Mouse (Mus musculus): ENCODE results near the gene Ston1. TPM values are rescaled to one million over a fixed set of nuclear protein-coding genes. Genes with fewer than 3 reads are reported as not detected.

Ston1 gene
- total RNA-seq, 1 experiment from 2014 or later: not detected

DNA sequence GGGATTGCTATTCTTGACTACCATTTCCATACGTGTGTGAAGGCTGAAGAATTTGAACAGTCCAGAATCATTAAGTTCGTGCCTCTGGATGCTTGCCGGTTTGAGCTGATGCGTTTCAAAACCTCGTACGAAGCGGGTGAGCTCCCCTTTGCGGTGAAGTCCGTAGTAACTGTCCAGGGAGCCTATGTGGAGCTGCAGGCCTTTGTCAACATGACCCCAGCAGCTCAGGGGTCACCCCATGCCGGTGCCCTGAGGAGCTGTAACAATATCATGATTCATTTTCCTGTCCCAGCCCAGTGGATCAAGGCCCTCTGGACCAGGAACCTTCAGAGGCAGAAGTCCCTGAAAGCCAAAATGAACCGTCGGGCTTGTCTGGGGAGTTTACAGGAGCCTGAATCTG, 39.1 kb downstream of the Ston1 start:
- no peak for ATAC-seq (replicated peaks in 1 of 2; ENCODE audit: insufficient read depth in 1 of 2, low FRiP score in 2 of 2, low TSS enrichment in 1 of 2, low read depth in 1 of 2, poor library complexity in 2 of 2, severe bottlenecking in 2 of 2)

- ATAC-seq (replicated peaks in 1 of 2; ENCODE audit: insufficient read depth in 1 of 2, low FRiP score in 2 of 2, low TSS enrichment in 1 of 2, low read depth in 1 of 2, poor library complexity in 2 of 2, severe bottlenecking in 2 of 2): peak; percentile 46 to 68; a peak in 2 of 4 replicates
Observed at GRCm38 (mm10) chr17:88641012-88641411, 43.5 kb downstream of the Ston1 start.

DNA sequence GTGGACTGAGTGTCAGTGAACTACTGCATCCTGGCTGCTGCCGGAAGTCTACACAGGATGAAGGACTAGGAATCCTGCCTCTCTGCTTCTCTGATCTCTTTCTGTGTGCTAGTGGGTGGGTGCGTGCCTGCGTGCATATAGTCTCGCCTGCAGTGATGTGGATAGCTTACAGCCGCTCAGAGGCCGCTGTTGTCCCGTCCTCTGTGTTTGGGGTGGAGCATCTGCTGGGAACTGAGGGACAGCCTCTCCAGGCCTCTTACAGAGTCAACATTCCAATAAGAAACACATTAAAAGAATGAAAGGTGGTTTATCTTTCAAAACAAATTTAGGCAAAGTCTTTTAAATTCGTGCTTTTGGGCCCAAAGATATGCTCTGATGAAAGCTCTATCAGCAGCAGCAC, 44.4 kb downstream of the Ston1 start:
- no peak for ATAC-seq (replicated peaks in 1 of 2; ENCODE audit: insufficient read depth in 1 of 2, low FRiP score in 2 of 2, low TSS enrichment in 1 of 2, low read depth in 1 of 2, poor library complexity in 2 of 2, severe bottlenecking in 2 of 2)

DNA sequence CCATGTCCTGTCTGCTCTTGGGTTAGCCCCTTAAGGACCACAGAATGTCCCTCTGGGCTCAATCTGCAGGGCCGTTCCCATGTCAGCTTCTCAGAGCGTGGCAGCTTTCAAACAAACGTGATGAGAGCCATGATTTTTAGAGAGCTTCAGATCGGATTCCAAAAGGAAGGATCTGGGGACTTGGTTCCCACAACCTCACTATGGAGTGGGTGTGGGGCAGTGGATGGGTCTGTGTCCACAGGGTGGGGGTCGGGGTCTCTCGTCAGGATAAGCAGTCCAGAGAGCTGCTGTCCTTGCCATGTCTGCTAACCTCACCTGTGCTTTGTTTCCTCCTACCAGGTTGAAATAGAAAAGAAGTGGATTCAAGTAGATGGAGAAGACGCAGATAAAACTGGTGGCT, 47.4 kb downstream of the Ston1 start:
- ATAC-seq (replicated peaks in 1 of 2; ENCODE audit: insufficient read depth in 1 of 2, low FRiP score in 2 of 2, low TSS enrichment in 1 of 2, low read depth in 1 of 2, poor library complexity in 2 of 2, severe bottlenecking in 2 of 2): no peak

GRCm38 (mm10) chr17:88645299-88645698, 47.8 kb downstream of the Ston1 start:
- no peak for ATAC-seq (replicated peaks in 1 of 2; ENCODE audit: insufficient read depth in 1 of 2, low FRiP score in 2 of 2, low TSS enrichment in 1 of 2, low read depth in 1 of 2, poor library complexity in 2 of 2, severe bottlenecking in 2 of 2)

DNA sequence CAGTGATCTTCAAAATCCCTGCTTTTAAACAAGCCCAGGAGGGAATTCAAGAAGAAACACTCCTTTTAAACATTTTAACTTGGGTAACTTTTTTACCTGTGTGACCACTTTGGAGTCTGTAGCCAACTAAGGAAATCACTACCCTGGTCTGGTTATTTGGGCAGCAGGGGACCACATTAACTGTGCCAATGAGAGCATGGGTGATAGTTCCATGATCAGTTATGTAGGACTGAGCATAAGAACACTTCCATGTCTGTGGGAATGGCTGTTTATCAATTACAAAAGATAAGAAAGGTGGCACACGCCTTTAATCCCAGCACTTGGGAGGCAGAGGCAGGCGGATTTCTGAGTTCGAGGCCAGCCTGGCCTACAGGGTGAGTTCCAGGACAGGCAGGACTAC, 49.7 kb downstream of the Ston1 start:
- no peak for ATAC-seq (replicated peaks in 1 of 2; ENCODE audit: insufficient read depth in 1 of 2, low FRiP score in 2 of 2, low TSS enrichment in 1 of 2, low read depth in 1 of 2, poor library complexity in 2 of 2, severe bottlenecking in 2 of 2)

GRCm38 (mm10) chr17:88652010-88652409, 54.5 kb downstream of the Ston1 start:
- peak; percentile 55 to 56; a peak in 1 of 4 replicates for ATAC-seq (replicated peaks in 1 of 2; ENCODE audit: insufficient read depth in 1 of 2, low FRiP score in 2 of 2, low TSS enrichment in 1 of 2, low read depth in 1 of 2, poor library complexity in 2 of 2, severe bottlenecking in 2 of 2)

DNA sequence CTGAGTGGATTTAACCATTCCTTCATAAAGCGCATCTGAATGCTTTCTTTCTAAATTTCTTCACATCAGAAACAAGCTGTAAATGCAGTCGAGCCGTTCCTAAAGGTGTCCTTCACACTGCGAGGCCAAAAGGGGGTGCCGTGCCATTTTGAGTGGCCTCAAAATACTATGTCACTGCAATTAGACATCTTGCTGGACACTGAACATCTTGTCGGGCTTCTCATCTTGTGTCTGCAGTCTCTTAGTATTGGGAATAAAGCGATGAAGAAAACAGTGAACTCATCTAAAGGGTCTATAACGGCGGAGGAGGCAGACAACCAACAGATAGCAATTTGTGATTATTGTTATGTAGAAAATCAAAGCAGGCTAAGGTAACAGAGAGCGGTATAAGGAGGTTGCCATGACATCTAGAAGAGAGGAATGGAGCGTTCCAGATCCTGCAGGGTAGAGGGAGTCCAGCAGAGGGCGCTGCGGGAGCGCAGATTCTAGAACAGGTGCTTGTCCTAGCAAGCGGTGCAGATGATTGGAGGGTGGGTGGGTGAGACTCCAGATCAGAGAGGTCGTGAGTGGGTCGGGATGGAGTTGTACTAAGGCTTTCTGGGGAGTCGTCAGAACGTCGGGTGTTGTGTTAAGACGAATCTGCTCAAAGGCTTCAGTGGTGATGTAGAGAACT, 55.4 kb downstream of the Ston1 start:
- peak; percentile 79 to 81; a peak in 3 of 4 replicates for ATAC-seq (replicated peaks in 1 of 2; ENCODE audit: insufficient read depth in 1 of 2, low FRiP score in 2 of 2, low TSS enrichment in 1 of 2, low read depth in 1 of 2, poor library complexity in 2 of 2, severe bottlenecking in 2 of 2)

DNA sequence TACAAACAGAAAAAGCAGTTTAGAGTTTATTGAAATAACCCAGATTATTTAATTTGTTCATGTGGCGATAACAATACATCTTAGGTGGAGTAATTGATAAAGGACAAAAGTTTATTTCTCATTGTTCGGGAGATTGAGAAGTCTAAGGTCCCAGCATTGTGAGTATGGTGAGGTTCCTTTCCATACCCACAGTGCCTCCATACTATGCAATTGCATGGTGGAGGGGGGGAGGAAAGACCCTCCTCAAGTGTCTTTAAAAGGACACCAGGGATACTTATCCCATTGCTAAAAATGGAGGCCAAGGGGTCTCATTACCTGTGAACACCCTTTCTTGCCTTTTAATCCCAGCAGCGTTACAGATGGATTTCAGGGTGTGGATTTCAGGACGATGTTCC, 55.9 kb downstream of the Ston1 start:
- no peak for ATAC-seq (replicated peaks in 1 of 2; ENCODE audit: insufficient read depth in 1 of 2, low FRiP score in 2 of 2, low TSS enrichment in 1 of 2, low read depth in 1 of 2, poor library complexity in 2 of 2, severe bottlenecking in 2 of 2)

GRCm38 (mm10) chr17:88658510-88658909, 61.0 kb downstream of the Ston1 start:
- ATAC-seq (replicated peaks in 1 of 2; ENCODE audit: insufficient read depth in 1 of 2, low FRiP score in 2 of 2, low TSS enrichment in 1 of 2, low read depth in 1 of 2, poor library complexity in 2 of 2, severe bottlenecking in 2 of 2): no peak

DNA sequence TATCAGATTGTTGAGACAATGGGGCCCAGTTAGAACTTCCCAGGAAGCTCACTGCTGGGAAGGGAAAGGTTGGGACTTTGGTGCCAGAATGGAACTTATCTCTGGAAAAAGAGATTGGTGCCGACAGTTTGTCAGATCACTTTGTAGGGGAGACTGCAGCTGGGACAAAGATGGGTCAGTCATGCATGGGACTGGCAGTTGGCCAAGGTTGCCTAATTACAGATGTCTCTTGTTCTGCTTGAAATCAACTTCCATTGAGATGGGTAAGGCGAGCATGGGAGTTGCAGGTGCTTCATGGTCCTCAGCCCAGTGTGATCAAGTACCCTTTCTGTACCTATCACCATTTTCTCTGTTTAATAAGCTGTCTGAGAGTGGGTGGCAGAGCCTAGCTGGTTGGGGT, 68.6 kb downstream of the Ston1 start:
- no peak for ATAC-seq (replicated peaks in 1 of 2; ENCODE audit: insufficient read depth in 1 of 2, low FRiP score in 2 of 2, low TSS enrichment in 1 of 2, low read depth in 1 of 2, poor library complexity in 2 of 2, severe bottlenecking in 2 of 2)

DNA sequence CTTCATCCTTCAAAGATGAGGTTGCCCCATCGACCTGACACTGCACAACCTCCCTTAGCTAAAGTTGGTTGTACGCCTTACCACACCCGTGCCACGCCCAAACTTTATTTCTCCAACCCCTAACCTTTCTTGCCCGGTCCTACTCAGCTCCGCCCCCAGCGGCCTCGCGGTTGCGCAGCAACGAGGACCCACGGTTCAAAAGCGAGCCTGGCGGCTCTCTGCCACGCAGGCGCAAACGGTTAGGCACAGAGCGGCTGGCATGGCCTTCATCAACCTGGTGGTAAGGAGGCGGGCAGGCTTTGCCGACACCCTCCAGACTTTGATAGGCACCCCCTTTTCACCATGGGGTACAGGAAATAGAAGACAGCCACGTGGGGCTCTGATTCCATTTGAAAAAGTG, 71.0 kb downstream of the Ston1 start, which contains the start of gene Gtf2a1l:
TSS of gene Gtf2a1l (plus strand) at position 209 of the 400 bp plus-strand sequence.
- peak; percentile 65 to 86 for ATAC-seq (replicated peaks in 1 of 2; ENCODE audit: insufficient read depth in 1 of 2, low FRiP score in 2 of 2, low TSS enrichment in 1 of 2, low read depth in 1 of 2, poor library complexity in 2 of 2, severe bottlenecking in 2 of 2)

DNA sequence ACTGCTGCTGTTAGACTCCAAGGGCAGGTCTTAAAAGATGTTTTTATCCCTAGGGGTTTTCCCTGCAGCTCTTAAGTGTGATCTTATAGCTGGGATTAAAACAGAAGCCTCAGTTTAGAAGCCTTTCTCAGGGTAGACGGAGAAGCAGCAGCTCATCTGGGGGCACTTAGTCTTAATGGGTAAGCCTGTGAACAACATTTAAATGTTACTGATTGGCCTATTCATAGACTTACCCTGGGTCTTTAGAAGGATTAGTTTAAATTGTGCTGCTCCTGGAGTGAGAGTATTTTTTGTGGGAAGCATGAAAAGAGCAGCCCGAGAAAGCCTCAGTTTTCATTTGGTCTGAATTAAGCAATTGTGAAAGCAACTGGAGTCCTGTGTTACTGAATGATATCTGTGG, 72.4 kb downstream of the Ston1 start:
- ATAC-seq (replicated peaks in 1 of 2; ENCODE audit: insufficient read depth in 1 of 2, low FRiP score in 2 of 2, low TSS enrichment in 1 of 2, low read depth in 1 of 2, poor library complexity in 2 of 2, severe bottlenecking in 2 of 2): no peak

- ATAC-seq (replicated peaks in 1 of 2; ENCODE audit: insufficient read depth in 1 of 2, low FRiP score in 2 of 2, low TSS enrichment in 1 of 2, low read depth in 1 of 2, poor library complexity in 2 of 2, severe bottlenecking in 2 of 2): no peak
Observed at GRCm38 (mm10) chr17:88670800-88671199, 73.3 kb downstream of the Ston1 start.

DNA sequence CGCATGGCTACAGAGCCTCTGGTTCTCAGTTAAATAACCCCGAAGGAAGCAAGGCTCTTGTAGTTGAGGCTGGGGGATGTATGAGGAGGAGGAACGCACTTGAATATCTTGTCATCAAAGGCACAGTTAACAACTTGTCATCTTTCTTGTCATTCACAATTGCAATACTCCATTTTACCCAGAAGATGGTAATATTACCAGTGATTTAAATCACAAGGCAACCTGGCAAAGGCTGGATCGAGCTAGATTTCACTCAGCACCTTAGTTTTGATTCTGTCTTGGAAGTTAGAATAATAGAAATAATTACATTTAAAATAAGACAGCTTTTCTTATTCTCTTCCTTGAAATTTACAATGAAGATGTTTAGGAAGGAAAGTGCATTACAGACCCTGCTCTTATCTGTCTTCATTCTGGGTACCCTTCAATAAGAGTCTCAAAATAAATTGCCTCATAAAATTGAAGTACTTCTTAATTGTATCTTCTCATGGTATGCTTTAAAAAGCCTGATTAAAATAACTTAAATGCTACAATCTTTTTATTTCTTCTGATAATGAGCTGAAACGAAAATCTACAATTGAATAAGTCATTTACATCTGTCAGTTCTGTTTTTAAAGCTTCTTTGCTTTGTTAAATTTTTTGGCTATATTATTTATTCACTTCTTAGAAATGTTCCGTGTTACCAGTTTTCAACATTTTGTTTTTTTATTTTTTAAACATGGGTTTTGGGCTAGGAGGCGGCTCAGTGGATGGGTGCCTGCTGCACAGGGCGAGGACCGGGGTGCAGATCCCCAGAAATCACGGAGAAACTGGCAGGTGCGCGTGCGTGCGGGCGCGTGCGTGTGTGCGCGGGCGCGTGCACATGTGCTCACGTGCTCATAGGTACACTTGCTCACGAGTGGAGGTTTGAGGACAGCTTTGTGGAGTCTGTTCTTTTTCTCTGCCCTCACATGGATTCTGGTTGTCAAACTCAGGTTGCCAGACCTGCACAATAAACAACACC, 78.1 kb downstream of the Ston1 start:
- no peak for ATAC-seq (replicated peaks in 1 of 2; ENCODE audit: insufficient read depth in 1 of 2, low FRiP score in 2 of 2, low TSS enrichment in 1 of 2, low read depth in 1 of 2, poor library complexity in 2 of 2, severe bottlenecking in 2 of 2)

GRCm38 (mm10) chr17:88688226-88688625, 90.7 kb downstream of the Ston1 start:
- no peak for ATAC-seq (replicated peaks in 1 of 2; ENCODE audit: insufficient read depth in 1 of 2, low FRiP score in 2 of 2, low TSS enrichment in 1 of 2, low read depth in 1 of 2, poor library complexity in 2 of 2, severe bottlenecking in 2 of 2)

DNA sequence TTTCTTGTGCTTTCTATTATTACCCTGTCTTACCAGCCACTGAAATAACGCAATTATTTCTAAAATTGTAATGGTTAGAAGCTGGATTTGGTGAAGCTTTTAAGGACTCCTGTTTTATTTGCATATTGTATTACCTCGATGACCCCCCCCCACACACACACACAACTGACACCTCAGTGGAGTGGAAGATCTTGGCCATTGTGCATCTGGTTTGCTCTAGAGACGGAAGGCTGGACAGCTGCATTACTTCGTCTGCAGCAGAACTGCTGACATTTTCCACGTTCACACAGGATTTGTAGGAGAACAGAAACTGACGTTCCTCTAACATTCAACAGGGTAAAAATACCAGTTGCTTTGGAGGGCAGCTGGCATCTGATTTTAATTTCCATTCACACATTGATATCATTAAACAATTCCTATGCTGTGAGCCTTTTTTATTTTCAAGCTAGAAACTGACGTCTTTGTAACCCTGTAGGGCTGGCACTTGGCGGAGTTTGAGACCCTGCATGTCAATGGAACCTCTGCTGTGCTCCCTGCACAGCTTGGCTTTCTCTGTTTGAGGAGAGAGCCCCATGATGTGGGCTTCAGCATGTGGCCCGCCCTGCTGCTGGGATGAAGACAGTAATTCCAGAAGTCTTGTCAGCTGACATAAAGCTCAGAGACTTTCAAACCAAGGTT, 99.3 kb downstream of the Ston1 start:
- ATAC-seq (replicated peaks in 1 of 2; ENCODE audit: insufficient read depth in 1 of 2, low FRiP score in 2 of 2, low TSS enrichment in 1 of 2, low read depth in 1 of 2, poor library complexity in 2 of 2, severe bottlenecking in 2 of 2): no peak

DNA sequence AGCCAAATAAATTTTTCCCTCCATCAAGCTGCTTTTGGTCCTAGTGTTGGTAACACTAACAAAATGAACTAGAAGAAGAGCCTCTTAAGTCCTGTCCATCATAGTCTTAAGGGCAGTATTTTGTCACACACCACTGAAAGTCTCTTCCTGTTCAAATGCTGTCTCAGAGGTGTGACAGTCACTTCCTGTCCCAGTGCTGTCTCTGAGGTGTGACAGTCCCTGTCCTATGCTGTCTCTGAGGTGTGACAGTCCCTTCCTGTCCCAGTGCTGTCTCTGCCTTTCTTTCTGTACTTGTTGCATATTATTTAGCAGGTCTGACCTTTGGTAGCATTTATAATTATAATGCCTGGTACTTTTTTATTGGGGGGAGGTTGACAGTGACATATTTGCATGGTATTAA, 103.4 kb downstream of the Ston1 start:
- no peak for ATAC-seq (replicated peaks in 1 of 2; ENCODE audit: insufficient read depth in 1 of 2, low FRiP score in 2 of 2, low TSS enrichment in 1 of 2, low read depth in 1 of 2, poor library complexity in 2 of 2, severe bottlenecking in 2 of 2)
